Mouse (Mus musculus) heart, adult 8-10 months (tissue): ENCODE data around the gene Atp6v0a1. TPM values are rescaled to one million over a fixed set of nuclear protein-coding genes. Genes with fewer than 3 reads are reported as not detected.
A peak's percentile ranks its signal among the peaks of the same experiment; 100 is the strongest.
"Not testable (repeated sequence)": the region's sequence is repeated elsewhere in the genome, so short reads cannot be mapped to it uniquely, and the experiment has no call there.

ENCODE experiments used
- DNase-seq: peaks from one replicate; pipeline ENCODE4 v3.0.0; 2022; ENCODE audit warnings: low spot score
- total RNA-seq, 4 experiments: library from RNA; stranded (reverse); gene quantifications; 2 replicates each; pipeline ENCODE4 v1.2.4; 2022

Gene Atp6v0a1
- total RNA-seq, 4 experiments from 2014 or later = 85.0 to 100 (median 88.9) TPM

GRCm38 (mm10) chr11:100981236-100981635, 28.0 kb upstream of the Atp6v0a1 start:
- no peak for DNase-seq

- no peak for DNase-seq
These were observed 27.2 kb upstream of the Atp6v0a1 start for GRCm38 (mm10) chr11:100982087-100982486.

GRCm38 (mm10) chr11:100983125-100983777, 26.0 kb upstream of the Atp6v0a1 start:
- DNase-seq = peak; percentile 86

- DNase-seq = no peak
These were observed 25.5 kb upstream of the Atp6v0a1 start for GRCm38 (mm10) chr11:100983778-100984131.

- DNase-seq = no peak
These were observed 23.6 kb upstream of the Atp6v0a1 start for GRCm38 (mm10) chr11:100985607-100986006.

- DNase-seq = no peak
These were observed 20.6 kb upstream of the Atp6v0a1 start for GRCm38 (mm10) chr11:100988674-100989073.

GRCm38 (mm10) chr11:100989666-100990065, 19.6 kb upstream of the Atp6v0a1 start:
- no peak for DNase-seq

- no peak for DNase-seq
These were observed 18.2 kb upstream of the Atp6v0a1 start for GRCm38 (mm10) chr11:100991027-100991534.

- DNase-seq = no peak
These were observed 15.8 kb upstream of the Atp6v0a1 start for GRCm38 (mm10) chr11:100993437-100993836.

- DNase-seq = no peak
These were observed 15.0 kb upstream of the Atp6v0a1 start for GRCm38 (mm10) chr11:100994233-100994632.

GRCm38 (mm10) chr11:100994655-100995054, 14.6 kb upstream of the Atp6v0a1 start:
- DNase-seq = no peak

GRCm38 (mm10) chr11:100996501-100996900, 12.8 kb upstream of the Atp6v0a1 start:
- no peak for DNase-seq

GRCm38 (mm10) chr11:100998836-100999235, 10.4 kb upstream of the Atp6v0a1 start:
- no peak for DNase-seq

GRCm38 (mm10) chr11:100999254-100999653, 10.0 kb upstream of the Atp6v0a1 start:
- DNase-seq = no peak

GRCm38 (mm10) chr11:101001875-101002552, 7.2 kb upstream of the Atp6v0a1 start:
- not testable (repeated sequence) for DNase-seq

- no peak for DNase-seq
These were observed 6.1 kb upstream of the Atp6v0a1 start for GRCm38 (mm10) chr11:101003025-101003685.

- peak; percentile 85 for DNase-seq
These were observed 826 bp upstream of the Atp6v0a1 start for GRCm38 (mm10) chr11:101008206-101009045.

- DNase-seq = no peak
These were observed 884 bp downstream of the Atp6v0a1 start for GRCm38 (mm10) chr11:101009888-101010784.

GRCm38 (mm10) chr11:101011641-101012040, 2.4 kb downstream of the Atp6v0a1 start:
- DNase-seq = no peak

GRCm38 (mm10) chr11:101023371-101023770, 14.1 kb downstream of the Atp6v0a1 start:
- DNase-seq = no peak

GRCm38 (mm10) chr11:101024001-101024400, 14.7 kb downstream of the Atp6v0a1 start:
- DNase-seq = no peak
